Mouse (Mus musculus): ENCODE data around the gene Susd1. TPM values are rescaled to one million over a fixed set of nuclear protein-coding genes. Genes with fewer than 3 reads are reported as not detected.

Gene Susd1
- polyA plus RNA-seq, 1 experiment from 2014 or later: 8.1 TPM

DNA sequence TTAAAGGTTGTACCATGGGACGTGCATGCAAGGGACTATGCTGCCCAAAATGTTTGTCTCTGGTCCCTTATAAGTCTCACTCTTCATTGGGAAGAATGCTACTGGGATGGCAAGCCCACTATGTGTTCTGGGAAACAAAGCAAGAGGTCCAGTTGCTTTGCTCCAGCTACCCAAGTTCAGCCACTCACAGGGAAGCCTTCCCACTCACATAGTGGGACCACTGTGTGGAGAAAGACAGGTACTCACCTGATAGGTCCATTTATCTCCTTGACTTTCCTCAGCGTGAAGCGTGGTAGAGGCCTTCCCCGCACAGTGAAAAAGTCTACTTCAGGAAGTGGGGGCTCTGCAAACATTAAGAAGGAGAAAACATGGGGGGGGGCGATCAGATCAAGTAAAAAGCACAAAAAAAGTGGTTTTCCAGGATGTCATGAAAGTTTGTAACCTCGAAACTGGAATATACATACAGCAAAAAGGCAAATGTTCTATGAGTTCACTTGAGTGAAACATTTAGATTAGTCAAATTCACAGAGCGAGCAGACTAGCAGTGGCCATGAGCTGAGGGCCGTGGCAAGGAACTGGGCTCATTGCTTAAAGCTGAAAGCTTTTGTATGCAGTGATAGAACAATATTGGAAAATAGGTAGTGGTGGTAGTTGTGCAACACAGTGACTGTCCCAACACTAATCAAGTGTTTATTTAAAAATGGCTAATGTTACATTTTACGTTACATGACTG is 105.6 kb downstream of the Susd1 start:
- Histone ChIP-seq H3K9me3 (no peaks in the 10 kb centered on the region), H3K4me3 (no peak overlapping the region), H3K4me1 (peaks cover 32% of the 10 kb centered on the region), H3K27me3 (ENCODE audit: insufficient read depth, poor library complexity, severe bottlenecking) (no peaks in the 10 kb centered on the region), H3K36me3 (no peaks in the 10 kb centered on the region), H3K27ac (no peak overlapping the region)
- 91% methylated on average over 9 of the region's 9 CpGs for WGBS
- no peak for DNase-seq (ENCODE audit: low spot score)

DNA sequence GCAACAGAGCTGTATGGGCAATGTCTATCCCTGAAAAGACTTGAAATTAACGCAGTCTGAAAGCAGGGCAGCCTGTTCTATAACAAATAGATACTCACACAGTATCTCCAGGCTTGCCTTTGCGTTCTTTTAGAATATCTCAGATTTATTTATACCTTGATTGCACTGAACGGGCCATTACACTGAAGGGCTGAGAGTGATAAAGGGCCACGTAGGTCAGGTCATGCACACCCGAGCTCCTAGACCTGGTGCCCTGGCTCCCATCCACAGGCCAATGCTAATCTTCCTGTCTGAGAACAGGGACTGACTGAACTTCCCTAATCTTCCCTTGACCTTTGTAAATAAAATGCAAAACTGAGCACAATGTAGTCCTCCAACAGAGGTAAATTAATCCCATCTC is 106.3 kb downstream of the Susd1 start:
- Histone ChIP-seq H3K4me3 (no peak overlapping the region), H3K27ac (peak overlapping the region; percentile 75), H3K36me3 (no peaks in the 10 kb centered on the region), H3K9me3 (no peaks in the 10 kb centered on the region), H3K4me1 (peaks cover 30% of the 10 kb centered on the region), H3K27me3 (ENCODE audit: insufficient read depth, poor library complexity, severe bottlenecking) (no peaks in the 10 kb centered on the region)
- DNase-seq (ENCODE audit: low spot score): no peak
- WGBS: 62% methylated on average over 5 of the region's 5 CpGs

DNA sequence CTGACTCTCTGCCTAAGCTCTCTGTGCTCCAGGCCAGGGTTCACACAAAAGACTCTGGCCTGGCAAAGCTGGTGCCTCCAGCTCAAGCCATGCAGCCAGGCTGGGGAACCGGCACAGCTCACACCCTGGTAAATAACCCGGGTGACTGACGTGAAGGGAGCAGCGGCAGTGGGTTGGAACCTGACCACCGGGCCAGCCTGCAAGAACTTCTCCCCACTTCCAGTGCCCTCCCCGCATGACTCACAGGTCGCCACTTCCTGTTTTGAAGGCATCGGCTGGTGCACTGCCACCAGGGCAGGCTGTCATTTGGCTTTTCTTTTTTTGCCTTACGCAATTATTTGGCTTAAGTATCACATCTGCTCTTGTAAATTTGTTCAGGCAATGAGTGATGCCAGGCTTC is 106.8 kb downstream of the Susd1 start:
- Histone ChIP-seq H3K36me3 (no peaks in the 10 kb centered on the region), H3K9me3 (no peaks in the 10 kb centered on the region), H3K27me3 (ENCODE audit: insufficient read depth, poor library complexity, severe bottlenecking) (no peaks in the 10 kb centered on the region), H3K4me1 (peaks cover 25% of the 10 kb centered on the region), H3K4me3 (no peak overlapping the region), H3K27ac (peak overlapping the region; percentile 75)
- no peak for DNase-seq (ENCODE audit: low spot score)
- 62% methylated on average over 9 of the region's 9 CpGs for WGBS

DNA sequence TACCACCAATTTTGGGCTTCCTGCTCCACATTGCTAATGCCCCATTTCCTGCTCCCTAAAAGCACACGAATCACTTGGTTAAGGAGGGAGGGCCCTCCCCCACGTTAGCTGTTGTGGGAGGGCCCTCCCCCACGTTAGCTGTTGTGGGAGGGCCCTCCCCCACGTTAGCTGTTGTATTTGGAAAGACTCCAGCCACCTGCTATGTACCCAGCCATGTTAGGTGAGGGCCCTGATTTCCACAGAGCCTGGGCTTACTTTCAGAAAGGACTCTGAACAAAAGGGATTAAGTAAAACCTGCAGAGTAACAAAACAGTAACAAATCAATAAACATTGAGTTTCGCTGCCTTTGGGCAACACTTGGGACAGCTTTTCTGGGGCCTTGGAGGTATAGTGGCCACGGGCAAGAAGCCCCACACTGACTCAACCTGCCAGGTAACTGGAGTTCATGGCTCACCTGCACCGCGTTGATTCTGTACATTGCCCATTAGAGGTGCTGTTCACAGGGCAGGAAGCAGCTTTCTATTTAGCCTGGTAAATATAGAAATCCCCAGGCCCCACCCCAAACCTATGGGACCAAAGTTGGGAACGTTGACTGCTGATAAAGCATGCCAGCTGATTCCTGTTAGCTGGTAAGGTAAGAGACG is 107.3 kb downstream of the Susd1 start:
- Histone ChIP-seq H3K9me3 (no peaks in the 10 kb centered on the region), H3K36me3 (no peaks in the 10 kb centered on the region), H3K4me1 (peaks cover 20% of the 10 kb centered on the region), H3K27me3 (ENCODE audit: insufficient read depth, poor library complexity, severe bottlenecking) (no peaks in the 10 kb centered on the region), H3K4me3 (no peak overlapping the region), H3K27ac (peak overlapping the region; percentile 75)
- 44% methylated on average over 10 of the region's 10 CpGs for WGBS
- no peak for DNase-seq (ENCODE audit: low spot score)

DNA sequence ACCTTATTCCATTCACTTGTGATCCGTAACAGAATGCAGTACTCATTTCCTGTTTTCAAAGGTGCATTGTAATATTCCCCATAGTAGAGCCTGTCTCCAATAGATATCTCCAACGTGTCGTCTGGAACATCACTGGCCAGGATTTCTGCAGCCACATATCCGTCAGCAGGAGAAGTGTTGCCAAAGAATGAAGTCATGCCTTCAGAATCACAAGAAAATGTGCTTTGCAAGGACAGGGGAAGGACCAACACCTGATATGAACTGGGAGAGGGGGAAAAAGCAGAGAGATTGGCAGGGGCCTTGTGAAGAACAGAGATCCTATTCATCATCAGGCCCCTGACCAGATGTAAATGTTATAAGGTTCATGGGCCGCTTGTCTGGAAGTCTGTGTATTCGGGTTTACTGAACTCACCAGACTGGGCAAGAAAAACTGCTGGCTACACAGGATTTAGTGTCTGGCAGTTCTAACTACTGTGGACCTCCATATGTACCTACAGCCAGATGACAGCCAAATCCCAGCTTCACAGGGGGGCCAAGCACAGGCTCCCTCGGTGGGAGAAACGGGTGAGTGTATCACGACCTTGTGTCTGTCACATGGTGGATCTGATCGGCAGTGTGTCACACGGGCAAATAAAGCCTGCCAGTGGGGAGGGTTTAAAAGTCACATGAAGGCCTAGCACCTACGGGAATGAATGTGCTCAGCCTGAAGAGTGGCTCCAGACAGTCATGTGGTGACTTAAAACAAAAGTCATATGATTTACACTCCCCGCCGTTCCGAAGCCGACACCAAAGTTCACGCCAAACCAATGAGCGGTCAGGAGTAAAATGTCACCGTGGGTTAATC is 108.8 kb downstream of the Susd1 start:
- WGBS: 74% methylated on average over 19 of the region's 19 CpGs
- peaks cover 13% of the 10 kb centered on the region for H3K4me1 ChIP-seq
- H3K27me3 ChIP-seq (ENCODE audit: insufficient read depth, poor library complexity, severe bottlenecking): no peaks in the 10 kb centered on the region
- H3K36me3 ChIP-seq: no peaks in the 10 kb centered on the region
- H3K27ac ChIP-seq: no peak overlapping the region
- H3K4me3 ChIP-seq: no peak overlapping the region
- H3K9me3 ChIP-seq: no peaks in the 10 kb centered on the region
- no peak for DNase-seq (ENCODE audit: low spot score)

DNA sequence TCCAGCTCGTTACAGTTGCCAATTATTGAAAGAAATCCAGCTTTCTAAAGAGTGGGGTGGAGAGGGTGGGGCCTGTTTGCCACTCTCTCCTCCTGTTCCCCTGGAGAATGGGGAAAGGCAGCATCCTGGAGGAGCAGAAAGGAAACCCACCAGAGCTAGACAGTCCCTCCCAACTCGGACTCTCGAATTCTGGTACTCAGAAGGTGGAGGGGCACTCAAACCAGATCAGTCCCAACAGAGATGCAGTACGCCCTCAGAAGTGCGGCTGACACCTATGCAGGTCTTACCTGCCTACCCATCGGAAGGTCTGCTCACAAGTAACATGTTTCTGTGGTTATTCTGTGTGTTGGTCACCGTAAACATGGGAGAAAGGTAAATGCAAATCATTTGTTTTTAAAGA is 109.6 kb downstream of the Susd1 start:
- no peaks in the 10 kb centered on the region for H3K9me3 ChIP-seq
- H3K4me3 ChIP-seq: no peak overlapping the region
- 91% methylated on average over 7 of the region's 7 CpGs for WGBS
- no peaks in the 10 kb centered on the region for H3K36me3 ChIP-seq
- H3K27me3 ChIP-seq (ENCODE audit: insufficient read depth, poor library complexity, severe bottlenecking): no peaks in the 10 kb centered on the region
- H3K4me1 ChIP-seq: peaks cover 21% of the 10 kb centered on the region
- peak overlapping the region; percentile 42; the same call in 1 of the 2 replicates for H3K27ac ChIP-seq
- DNase-seq (ENCODE audit: low spot score): no peak

DNA sequence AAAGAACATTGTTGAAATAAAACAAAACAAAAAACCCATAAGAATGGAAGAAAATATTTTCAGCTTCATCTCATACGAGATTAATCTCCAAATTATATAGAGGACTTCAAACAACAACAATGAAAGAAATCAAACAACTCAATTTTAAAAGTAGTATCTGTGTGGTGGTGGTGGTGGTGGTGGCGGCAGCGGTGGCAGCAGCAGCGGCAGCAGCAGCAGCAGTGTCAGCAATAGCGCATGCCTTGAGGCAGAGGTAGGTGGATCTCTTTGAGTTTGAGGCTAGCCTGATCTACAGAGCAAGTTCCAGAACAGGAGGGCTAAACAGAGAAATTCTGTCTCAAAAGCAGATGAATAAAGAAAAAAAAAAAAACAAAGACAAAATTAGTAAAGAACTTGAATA is 110.4 kb downstream of the Susd1 start:
- H3K9me3 ChIP-seq: no peaks in the 10 kb centered on the region
- no peak for DNase-seq (ENCODE audit: low spot score)
- H3K36me3 ChIP-seq: no peaks in the 10 kb centered on the region
- H3K27me3 ChIP-seq (ENCODE audit: insufficient read depth, poor library complexity, severe bottlenecking): no peaks in the 10 kb centered on the region
- H3K4me1 ChIP-seq: peaks cover 28% of the 10 kb centered on the region
- no peak overlapping the region for H3K4me3 ChIP-seq
- no peak overlapping the region for H3K27ac ChIP-seq
- 93% methylated on average over 5 of the region's 5 CpGs for WGBS

DNA sequence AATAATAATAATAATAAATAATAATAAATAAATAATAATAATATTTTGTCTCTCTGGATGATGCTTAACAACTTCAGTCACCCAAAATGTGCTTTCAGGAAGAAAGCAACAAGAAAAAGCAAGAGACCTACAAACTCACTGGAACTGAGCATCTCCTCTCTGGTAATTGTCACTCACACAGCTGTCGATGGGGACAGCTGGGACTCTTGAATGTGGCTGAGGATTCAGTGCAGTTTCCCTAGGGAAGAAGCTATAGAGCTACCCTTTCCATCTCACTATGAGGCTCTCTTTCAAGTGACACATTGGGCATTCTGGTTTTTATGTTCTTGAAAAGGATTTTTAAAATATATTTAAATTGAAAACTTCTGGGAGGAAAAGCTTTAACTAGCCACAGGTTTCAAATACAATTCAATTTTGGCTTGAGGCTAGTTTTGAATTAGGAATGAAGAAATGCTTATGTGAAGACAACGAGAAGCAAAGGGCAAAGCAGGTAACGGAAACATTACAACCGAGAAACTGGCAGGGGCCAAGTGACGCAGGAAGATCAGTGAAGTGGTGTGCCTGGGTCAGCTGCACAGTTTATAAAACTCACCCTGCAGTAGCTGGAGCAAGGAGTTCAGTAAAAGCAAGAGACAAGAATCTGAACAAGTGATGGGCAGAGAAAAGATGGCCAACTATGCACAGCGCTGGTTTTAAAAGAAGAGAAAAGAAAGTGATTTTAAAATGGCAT is 112.2 kb downstream of the Susd1 start:
- no peaks in the 10 kb centered on the region for H3K27me3 ChIP-seq (ENCODE audit: insufficient read depth, poor library complexity, severe bottlenecking)
- no peaks in the 10 kb centered on the region for H3K9me3 ChIP-seq
- no peak overlapping the region for H3K27ac ChIP-seq
- no peak for DNase-seq (ENCODE audit: low spot score)
- H3K4me3 ChIP-seq: no peak overlapping the region
- H3K36me3 ChIP-seq: no peaks in the 10 kb centered on the region
- WGBS: 74% methylated on average over 6 of the region's 6 CpGs
- H3K4me1 ChIP-seq: peaks cover 27% of the 10 kb centered on the region

DNA sequence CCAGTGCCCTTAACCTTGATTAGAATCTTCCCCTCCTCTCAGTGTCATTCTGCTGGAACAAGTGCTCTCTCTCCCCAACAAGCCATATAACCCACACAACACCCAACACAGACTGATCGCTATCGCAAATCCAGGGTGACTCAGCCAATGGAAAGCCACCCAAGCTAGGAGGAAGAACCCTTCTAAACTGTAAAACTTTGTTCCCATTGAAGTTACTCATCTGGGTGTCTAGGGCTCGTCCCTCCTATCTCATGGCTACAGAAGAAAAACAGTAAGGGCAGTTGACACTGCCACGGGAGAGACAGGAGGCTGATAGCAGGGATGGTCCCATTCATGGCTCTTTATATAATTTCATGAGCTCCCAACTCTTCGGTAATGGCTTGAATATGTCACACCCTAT is 114.1 kb downstream of the Susd1 start:
- Histone ChIP-seq H3K4me3 (no peak overlapping the region), H3K4me1 (peaks cover 20% of the 10 kb centered on the region), H3K27ac (no peak overlapping the region), H3K27me3 (ENCODE audit: insufficient read depth, poor library complexity, severe bottlenecking) (no peaks in the 10 kb centered on the region), H3K9me3 (no peaks in the 10 kb centered on the region), H3K36me3 (no peaks in the 10 kb centered on the region)
- DNase-seq (ENCODE audit: low spot score): no peak
- WGBS: 74% methylated on average over 5 of the region's 5 CpGs

DNA sequence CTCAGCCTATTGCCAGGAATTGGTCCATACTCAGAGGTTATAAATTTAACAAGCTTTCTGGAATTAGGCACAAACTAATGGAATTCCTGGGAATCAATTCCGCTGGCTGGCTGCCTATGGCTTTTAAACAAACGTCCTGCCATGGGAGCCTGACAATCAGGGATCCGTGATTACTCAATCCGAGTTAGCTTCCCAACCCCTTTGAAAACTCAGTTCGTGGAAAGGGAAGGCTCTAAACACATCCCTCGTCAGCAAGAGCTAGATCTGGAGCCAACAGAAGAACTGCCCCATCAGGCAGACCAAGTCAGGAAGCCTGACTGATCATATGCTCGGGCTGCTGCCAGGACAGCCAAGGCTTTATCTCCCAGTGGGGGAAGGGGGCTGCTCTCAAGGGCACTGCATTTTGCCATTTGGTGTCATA is 115.2 kb downstream of the Susd1 start:
- no peaks in the 10 kb centered on the region for H3K36me3 ChIP-seq
- no peaks in the 10 kb centered on the region for H3K27me3 ChIP-seq (ENCODE audit: insufficient read depth, poor library complexity, severe bottlenecking)
- no peak for DNase-seq (ENCODE audit: low spot score)
- H3K4me1 ChIP-seq: peaks cover 28% of the 10 kb centered on the region
- H3K9me3 ChIP-seq: no peaks in the 10 kb centered on the region
- 27% methylated on average over 7 of the region's 7 CpGs for WGBS
- H3K4me3 ChIP-seq: no peak overlapping the region
- H3K27ac ChIP-seq: peak overlapping the region; percentile 45

DNA sequence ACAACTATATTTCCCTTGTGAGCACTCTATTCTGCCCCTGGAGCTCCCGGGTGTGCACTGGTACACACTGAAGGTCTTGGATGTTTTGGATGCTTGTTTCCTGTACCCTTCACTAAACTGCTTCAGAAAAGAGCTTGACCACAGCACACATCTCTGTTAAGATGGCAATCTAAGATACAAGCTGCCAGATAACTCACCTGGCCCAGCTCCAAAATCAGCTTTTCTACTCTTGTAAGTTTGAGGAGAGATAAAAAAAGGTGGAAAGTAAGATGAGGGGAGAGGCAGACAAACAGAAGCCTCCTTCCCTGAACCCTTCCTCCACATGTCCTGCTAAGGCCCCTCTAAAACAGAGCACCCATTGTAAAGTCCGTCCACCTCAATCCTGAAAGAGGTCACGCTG is 115.7 kb downstream of the Susd1 start:
- Histone ChIP-seq H3K4me1 (peaks cover 28% of the 10 kb centered on the region), H3K27me3 (ENCODE audit: insufficient read depth, poor library complexity, severe bottlenecking) (no peaks in the 10 kb centered on the region), H3K9me3 (no peaks in the 10 kb centered on the region), H3K36me3 (no peaks in the 10 kb centered on the region), H3K4me3 (no peak overlapping the region), H3K27ac (no peak overlapping the region)
- WGBS: 59% methylated on average over 3 of the region's 3 CpGs
- DNase-seq (ENCODE audit: low spot score): no peak

DNA sequence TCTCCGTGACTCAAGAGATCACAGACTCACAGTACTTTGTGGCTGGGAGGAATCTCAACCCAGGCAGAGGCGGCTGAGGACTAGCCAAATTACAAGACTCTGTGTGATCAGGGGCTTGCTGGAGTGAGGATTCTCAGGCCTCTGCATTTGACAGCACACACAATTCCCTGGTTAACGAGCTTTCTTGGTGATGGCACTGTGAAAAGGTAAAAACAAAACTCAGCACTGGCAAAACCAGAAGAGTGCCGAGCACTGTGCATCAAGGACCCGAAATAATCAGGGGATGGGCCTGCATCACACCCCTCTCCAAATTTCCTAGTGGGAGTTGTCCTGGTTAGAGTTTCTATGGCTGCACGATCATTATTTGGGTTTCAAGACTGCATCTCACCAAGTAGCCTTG is 116.4 kb downstream of the Susd1 start:
- Histone ChIP-seq H3K36me3 (no peaks in the 10 kb centered on the region), H3K27me3 (ENCODE audit: insufficient read depth, poor library complexity, severe bottlenecking) (no peaks in the 10 kb centered on the region), H3K4me3 (no peak overlapping the region), H3K9me3 (no peaks in the 10 kb centered on the region), H3K4me1 (peaks cover 28% of the 10 kb centered on the region), H3K27ac (no peak overlapping the region)
- DNase-seq (ENCODE audit: low spot score): no peak
- WGBS: 88% methylated on average over 6 of the region's 6 CpGs
